Mouse (Mus musculus) spleen, adult 2 months (tissue): ENCODE results near the gene Ssh2.

Source experiments
- CTCF ChIP-seq: fragments of 200-500 bp; IDR thresholded peaks from 2 replicates; pipeline ENCODE4 v1.5.1; 2011; ENCODE audit warnings: mild to moderate bottlenecking, inconsistent platforms; ENCODE audit not compliant: insufficient read depth, insufficient read length, insufficient replicate concordance; ENCODE audit errors: extremely low read depth
- POLR2A ChIP-seq: fragments of 200-500 bp; IDR thresholded peaks from 2 replicates; pipeline ENCODE4 v1.6.1; 2011; ENCODE audit warnings: low read depth, low read length, inconsistent platforms

DNA sequence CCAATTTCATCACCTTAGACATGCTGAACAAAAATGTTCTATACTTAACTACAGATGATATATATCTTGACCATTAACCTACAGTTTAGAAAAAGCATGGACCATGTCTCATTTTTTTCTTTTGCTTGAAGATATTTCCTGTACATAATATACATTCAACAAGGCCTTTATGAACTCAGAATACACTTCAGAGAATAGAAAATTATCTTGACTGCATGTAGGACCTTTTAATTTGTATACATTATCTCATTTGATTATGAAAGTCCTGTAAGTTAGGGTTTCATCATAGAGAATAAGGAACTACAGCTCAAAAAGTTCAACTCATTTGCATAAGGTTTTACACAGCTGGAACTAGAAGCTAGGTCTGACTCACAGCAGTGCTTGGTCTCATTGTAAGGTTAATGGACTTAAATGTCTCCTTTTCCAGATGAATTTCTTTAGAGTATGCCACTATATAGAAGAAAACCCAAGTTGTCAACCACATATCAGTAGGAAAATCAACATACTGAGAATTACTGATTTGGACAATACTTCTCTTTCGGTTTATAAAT, 1.9 kb upstream of the Ssh2 start:
- TF ChIP-seq POLR2A, result no peak
- no peak for TF ChIP-seq CTCF
